Mouse (Mus musculus): ENCODE data around the gene Wnt3a.
"Not testable (repeated sequence)": the region's sequence is repeated elsewhere in the genome, so short reads cannot be mapped to it uniquely, and the experiment has no call there.

The Wnt3a gene

GRCm38 (mm10) chr11:59216955-59217354 is 73.6 kb downstream of the Wnt3a start:
- DNase-seq: no peak

DNA sequence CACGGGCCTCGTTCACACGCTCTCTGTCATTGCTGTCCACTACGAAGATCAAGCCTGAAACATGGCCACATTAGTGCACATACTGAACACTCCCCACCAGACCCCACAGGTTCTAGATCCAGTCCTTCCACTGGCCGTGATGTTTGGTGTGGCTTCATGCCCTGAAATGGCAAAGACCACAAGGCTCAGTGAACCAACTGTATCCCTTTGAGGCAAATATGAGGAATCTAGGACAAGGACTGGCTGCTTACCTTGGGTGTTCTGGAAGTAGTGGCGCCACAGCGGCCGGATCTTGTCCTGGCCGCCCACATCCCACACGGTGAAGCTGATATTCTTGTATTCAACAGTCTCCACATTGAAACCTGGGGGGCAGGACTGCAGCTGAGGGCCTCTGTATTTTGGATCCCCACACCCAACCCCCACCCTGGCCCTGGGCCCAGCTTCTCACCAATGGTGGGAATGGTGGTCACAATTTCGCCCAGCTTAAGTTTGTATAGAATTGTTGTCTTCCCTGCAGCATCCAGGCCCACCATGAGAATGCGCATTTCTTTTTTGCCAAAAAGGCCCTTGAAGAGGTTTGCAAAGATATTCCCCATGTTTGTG is 77.6 kb downstream of the Wnt3a start:
- no peak for DNase-seq

DNA sequence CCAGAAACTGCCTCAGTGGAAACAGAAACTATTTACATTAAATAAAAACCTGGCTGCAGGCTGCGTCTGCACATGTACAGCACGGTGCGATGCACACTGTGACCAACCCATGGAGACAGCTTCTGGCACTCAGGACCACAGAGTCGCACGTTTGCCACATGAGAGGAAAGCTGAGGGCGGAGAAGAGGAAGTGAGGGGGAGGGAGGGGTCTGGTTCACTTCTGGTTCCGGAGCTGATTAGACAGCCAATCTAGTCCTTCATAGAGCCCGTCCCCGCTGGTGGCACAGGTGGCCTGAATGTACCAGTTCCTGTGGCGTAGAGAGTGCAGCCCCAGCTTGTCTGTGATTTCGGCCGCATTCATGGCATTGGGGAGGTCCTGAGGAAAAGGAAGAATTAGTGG is 78.2 kb downstream of the Wnt3a start:
- DNase-seq: not testable (repeated sequence)

GRCm38 (mm10) chr11:59211561-59211960 is 79.0 kb downstream of the Wnt3a start:
- not testable (repeated sequence) for DNase-seq

- no peak for DNase-seq
Observed at GRCm38 (mm10) chr11:59210020-59210419, 80.5 kb downstream of the Wnt3a start.

DNA sequence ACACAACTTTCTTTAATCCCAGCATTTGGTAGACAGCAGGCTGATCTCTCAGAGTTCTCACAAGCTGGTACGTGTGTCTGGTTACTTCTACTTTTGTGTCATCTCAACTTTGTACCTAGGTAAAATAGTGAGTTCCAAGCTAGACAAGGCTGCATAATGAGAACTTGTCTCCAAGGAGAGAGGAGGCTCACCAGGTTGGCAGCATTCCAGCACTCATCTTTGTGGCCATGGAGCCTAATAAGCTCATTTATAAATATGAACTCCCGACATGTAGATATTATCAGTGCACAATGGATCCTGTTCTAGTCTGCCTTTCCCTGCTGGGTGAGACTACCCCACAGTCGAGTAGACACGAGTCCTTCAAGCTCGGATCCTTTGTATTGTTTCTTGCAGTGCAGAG is 81.0 kb downstream of the Wnt3a start:
- peak in 1 of 2 experiments; percentile 25 for DNase-seq

DNA sequence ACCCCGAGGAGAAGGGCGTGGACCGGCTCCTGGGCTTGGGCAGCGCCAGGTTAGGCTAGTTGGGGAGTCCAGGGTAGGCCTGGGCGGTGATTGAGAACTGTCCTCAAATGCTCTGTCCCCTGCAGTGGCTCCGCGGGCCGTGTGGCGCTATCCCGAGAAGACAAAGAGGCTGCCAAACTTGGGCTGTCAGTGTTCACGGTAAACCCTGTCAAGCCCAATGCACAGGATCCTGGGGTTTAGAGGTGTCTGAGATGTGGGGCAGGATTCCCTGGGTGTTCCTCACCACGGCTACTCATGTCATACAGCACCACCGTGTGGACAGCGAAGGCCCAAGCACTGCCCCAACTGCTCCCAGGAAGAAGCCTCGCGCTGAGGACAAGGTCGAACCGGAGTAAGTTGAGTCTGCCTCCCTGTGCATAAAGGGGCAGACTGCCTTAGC is 81.5 kb downstream of the Wnt3a start:
- peak; percentile 78 to 88 for DNase-seq

GRCm38 (mm10) chr11:59208153-59208831 is 82.3 kb downstream of the Wnt3a start, which contains the start of gene 2310033P09Rik:
Gene 2310033P09Rik, plus strand, starts transcription at chr11:59208321.
- peak; percentile 94 to 96 for DNase-seq

GRCm38 (mm10) chr11:59202081-59202995 is 88.2 kb downstream of the Wnt3a start, which contains the start of gene Mrpl55:
Gene Mrpl55, plus strand, starts transcription at chr11:59202486.
- peak; percentile 97 to 98 for DNase-seq

- no peak for DNase-seq
Observed at GRCm38 (mm10) chr11:59201216-59202002, 89.1 kb downstream of the Wnt3a start.
